Mouse (Mus musculus) hindbrain, embryonic 14.5 days (tissue): ENCODE data around the gene Ms4a10. TPM values are rescaled to one million over a fixed set of nuclear protein-coding genes. Genes with fewer than 3 reads are reported as not detected.

ENCODE experiments used
- ATAC-seq: fragments of 200-750 bp; cut with Nextera tagmentation; 2 replicates; pipeline ENCODE4 v1.8.0; 2017; ENCODE audit warnings: moderate number of reproducible peaks, mild to moderate bottlenecking, moderate TSS enrichment, moderate library complexity; ENCODE audit not compliant: low FRiP score
- DNase-seq: peaks from one replicate; pipeline ENCODE4 v3.0.0-alpha.2; 2015; ENCODE audit warnings: low spot score
- H3K27ac ChIP-seq: fragments of 300-500 bp; sonication (generic); 2 replicates; pipeline ENCODE4 v1.5.1; 2014; ENCODE audit warnings: mild to moderate bottlenecking, moderate library complexity
- H3K27me3 ChIP-seq: fragments of 300-500 bp; sonication (generic); 2 replicates; pipeline ENCODE4 v1.6.1; 2014; ENCODE audit warnings: mild to moderate bottlenecking, low read length, mixed read lengths; ENCODE audit not compliant: control insufficient read depth, insufficient read depth
- H3K36me3 ChIP-seq: fragments of 300-500 bp; sonication (generic); replicated peaks from 2 replicates; pipeline ENCODE4 v1.6.1; 2014; ENCODE audit not compliant: control insufficient read depth, insufficient read depth
- H3K4me1 ChIP-seq: fragments of 300-500 bp; sonication (generic); replicated peaks from 2 replicates; pipeline ENCODE4 v1.6.1; 2014; ENCODE audit warnings: antibody characterized with exemption, low read length, mixed read lengths; ENCODE audit not compliant: control insufficient read depth, insufficient read depth
- H3K4me2 ChIP-seq: fragments of 300-500 bp; sonication (generic); replicated peaks from 2 replicates; pipeline ENCODE4 v1.6.1; 2014; ENCODE audit warnings: mild to moderate bottlenecking, moderate library complexity
- H3K4me3 ChIP-seq: fragments of 300-500 bp; sonication (generic); replicated peaks from 2 replicates; pipeline ENCODE4 v1.5.1; 2014; ENCODE audit warnings: mild to moderate bottlenecking, low read length
- H3K9ac ChIP-seq: fragments of 300-500 bp; sonication (generic); 2 replicates; pipeline ENCODE4 v1.6.1; 2014
- H3K9me3 ChIP-seq: fragments of 300-500 bp; sonication (generic); 2 replicates; pipeline ENCODE4 v1.6.1; 2016; ENCODE audit warnings: low read length; ENCODE audit not compliant: control insufficient read depth
- WGBS: fragments of 180-500 bp; shearing (Covaris S2); extraction: QIAGEN DNeasy Blood & Tissue Kit; methylation state at CpG from one replicate; pipeline ENCODE4 v1.1.7; 2014; 5-methylcytosine and 5-hydroxymethylcytosine counted together
- polyA plus RNA-seq: library from polyadenylated mRNA; unstranded; fragments of >200 nt; fragmentation: Nextera tagmentation; extraction: Ambion mirVana; gene quantifications from 2 replicates; pipeline ENCODE4 v1.2.1, GENCODE M21; 2014

Ms4a10 gene
- polyA plus RNA-seq, 1 experiment from 2014 or later = not detected

- H3K4me3 ChIP-seq = no peak overlapping the region
- no peaks in the 10 kb centered on the region for H3K27me3 ChIP-seq
- no peaks in the 10 kb centered on the region for H3K36me3 ChIP-seq
- H3K9me3 ChIP-seq = no peaks in the 10 kb centered on the region
- H3K27ac ChIP-seq = no peak overlapping the region
- H3K9ac ChIP-seq = no peak overlapping the region
- no peak overlapping the region for H3K4me2 ChIP-seq
- no peaks in the 10 kb centered on the region for H3K4me1 ChIP-seq
- no peak for ATAC-seq
- no peak for DNase-seq
- WGBS = 91% methylated on average over 2 of the region's 2 CpGs
Observed at GRCm38 (mm10) chr19:10930641-10931040, 43.8 kb downstream of the Ms4a10 start.

- H3K4me3 ChIP-seq = no peak overlapping the region
- H3K9ac ChIP-seq = no peak overlapping the region
- no peaks in the 10 kb centered on the region for H3K9me3 ChIP-seq
- no peak overlapping the region for H3K27ac ChIP-seq
- H3K4me1 ChIP-seq = no peaks in the 10 kb centered on the region
- ATAC-seq (no peak), DNase-seq (no peak)
- no peaks in the 10 kb centered on the region for H3K36me3 ChIP-seq
- WGBS = 31% methylated on average over 4 of the region's 4 CpGs
- H3K27me3 ChIP-seq = no peaks in the 10 kb centered on the region
- no peak overlapping the region for H3K4me2 ChIP-seq
Observed at GRCm38 (mm10) chr19:10926666-10927065, 47.8 kb downstream of the Ms4a10 start.

GRCm38 (mm10) chr19:10926123-10926621 is 48.3 kb downstream of the Ms4a10 start:
- H3K4me1 ChIP-seq = no peaks in the 10 kb centered on the region
- H3K27ac ChIP-seq = no peak overlapping the region
- ATAC-seq = no peak; the same call in 1 of the 2 replicates
- WGBS = 10% methylated on average over 6 of the region's 6 CpGs
- H3K27me3 ChIP-seq = no peaks in the 10 kb centered on the region
- no peaks in the 10 kb centered on the region for H3K36me3 ChIP-seq
- no peak overlapping the region for H3K4me2 ChIP-seq
- H3K4me3 ChIP-seq = no peak overlapping the region
- DNase-seq = no peak
- H3K9me3 ChIP-seq = no peaks in the 10 kb centered on the region
- H3K9ac ChIP-seq = no peak overlapping the region

- WGBS = 61% methylated on average over 4 of the region's 4 CpGs
- ATAC-seq (no peak), DNase-seq (no peak)
- H3K4me2 ChIP-seq = no peak overlapping the region
- H3K27me3 ChIP-seq = no peaks in the 10 kb centered on the region
- H3K4me1 ChIP-seq = no peaks in the 10 kb centered on the region
- H3K9ac ChIP-seq = no peak overlapping the region
- H3K9me3 ChIP-seq = no peaks in the 10 kb centered on the region
- H3K27ac ChIP-seq = no peak overlapping the region
- no peak overlapping the region for H3K4me3 ChIP-seq
- H3K36me3 ChIP-seq = no peaks in the 10 kb centered on the region
Observed at GRCm38 (mm10) chr19:10924220-10924619, 50.2 kb downstream of the Ms4a10 start.

GRCm38 (mm10) chr19:10921058-10921457 is 53.4 kb downstream of the Ms4a10 start:
- H3K9me3 ChIP-seq = no peaks in the 10 kb centered on the region
- H3K27me3 ChIP-seq = no peaks in the 10 kb centered on the region
- ATAC-seq (no peak), DNase-seq (no peak)
- H3K4me2 ChIP-seq = no peak overlapping the region
- 77% methylated on average over 3 of the region's 3 CpGs for WGBS
- no peak overlapping the region for H3K27ac ChIP-seq
- no peaks in the 10 kb centered on the region for H3K36me3 ChIP-seq
- no peak overlapping the region for H3K4me3 ChIP-seq
- H3K9ac ChIP-seq = no peak overlapping the region
- no peaks in the 10 kb centered on the region for H3K4me1 ChIP-seq

- H3K4me2 ChIP-seq = no peak within 1 kb of the TSS
- WGBS = 61% methylated on average over 2 of the region's 2 CpGs
- no peak within 1 kb of the TSS for H3K9ac ChIP-seq
- ATAC-seq (no peak), DNase-seq (no peak)
- no peaks in the 10 kb centered on the region for H3K4me1 ChIP-seq
- no peak within 1 kb of the TSS for H3K27ac ChIP-seq
- H3K36me3 ChIP-seq = no peaks in the 10 kb centered on the region
- no peaks in the 10 kb centered on the region for H3K9me3 ChIP-seq
- no peaks in the 10 kb centered on the region for H3K27me3 ChIP-seq
- H3K4me3 ChIP-seq = no peak within 1 kb of the TSS
Observed at GRCm38 (mm10) chr19:10920532-10920931, 53.9 kb downstream of the Ms4a10 start, which contains the start of gene Zp1. Gene Zp1 (minus strand): TSS chr19:10920632.

GRCm38 (mm10) chr19:10918321-10918991 is 56.0 kb downstream of the Ms4a10 start:
- no peaks in the 10 kb centered on the region for H3K4me1 ChIP-seq
- DNase-seq = no peak
- H3K36me3 ChIP-seq = no peaks in the 10 kb centered on the region
- H3K4me3 ChIP-seq = no peak overlapping the region
- no peak overlapping the region for H3K4me2 ChIP-seq
- ATAC-seq = 0 out of 2 replicates have a peak, but pooled peaks have one; percentile 34
- WGBS = 84% methylated on average over 10 of the region's 10 CpGs
- no peak overlapping the region for H3K9ac ChIP-seq
- no peaks in the 10 kb centered on the region for H3K9me3 ChIP-seq
- no peak overlapping the region for H3K27ac ChIP-seq
- no peaks in the 10 kb centered on the region for H3K27me3 ChIP-seq

- H3K36me3 ChIP-seq = no peaks in the 10 kb centered on the region
- H3K27ac ChIP-seq = no peak overlapping the region
- H3K9ac ChIP-seq = no peak overlapping the region
- ATAC-seq (no peak), DNase-seq (no peak)
- H3K9me3 ChIP-seq = no peaks in the 10 kb centered on the region
- WGBS = 59% methylated on average over 5 of the region's 5 CpGs
- H3K4me1 ChIP-seq = no peaks in the 10 kb centered on the region
- no peaks in the 10 kb centered on the region for H3K27me3 ChIP-seq
- H3K4me3 ChIP-seq = no peak overlapping the region
- H3K4me2 ChIP-seq = no peak overlapping the region
Observed at GRCm38 (mm10) chr19:10916506-10916905, 58.0 kb downstream of the Ms4a10 start.

- Histone ChIP-seq H3K4me3 (no peak overlapping the region), H3K27ac (no peak overlapping the region), H3K4me1 (no peaks in the 10 kb centered on the region), H3K9me3 (no peaks in the 10 kb centered on the region), H3K27me3 (no peaks in the 10 kb centered on the region), H3K36me3 (no peaks in the 10 kb centered on the region), H3K9ac (no peak overlapping the region), H3K4me2 (no peak overlapping the region)
- no peak for ATAC-seq
- 93% methylated on average over 2 of the region's 2 CpGs for WGBS
- DNase-seq = no peak
Observed at GRCm38 (mm10) chr19:10914870-10915269, 59.6 kb downstream of the Ms4a10 start.
